Mouse (Mus musculus) liver, embryonic 14.5 days (tissue): ENCODE measurements at regions not wholly inside any gene's neighbourhood (a gene's known extent, or its start where the extent isn't known, plus 50 kb on each side); places are given as distances from the start of the nearest gene placed in this dataset.

ENCODE experiments used
- ATAC-seq: fragments of 200-750 bp; cut with Nextera tagmentation; 2 replicates; pipeline ENCODE4 v1.8.0; 2017; ENCODE audit warnings: moderate number of reproducible peaks, mild to moderate bottlenecking, moderate library complexity; ENCODE audit not compliant: insufficient read depth
- DNase-seq, 3 experiments: peaks; one replicate each; pipeline ENCODE4 v3.0.0-alpha.2; 2012 to 2013; ENCODE audit warnings: low read depth in 3 of 3, low spot score in 3 of 3
- H3K27ac ChIP-seq: fragments of 300-500 bp; sonication (generic); 2 replicates; pipeline ENCODE4 v1.5.1; 2014; ENCODE audit warnings: moderate library complexity, mild to moderate bottlenecking, control low read depth, inconsistent platforms
- H3K27me3 ChIP-seq: fragments of 300-500 bp; sonication (generic); 2 replicates; pipeline ENCODE4 v1.6.1; 2014; ENCODE audit warnings: mild to moderate bottlenecking, low read length, moderate library complexity; ENCODE audit not compliant: control insufficient read depth, insufficient read depth
- H3K36me3 ChIP-seq: fragments of 300-500 bp; sonication (generic); replicated peaks from 2 replicates; pipeline ENCODE4 v1.6.1; 2014; ENCODE audit warnings: low read depth; ENCODE audit not compliant: control insufficient read depth, insufficient read depth
- H3K4me1 ChIP-seq, 2 experiments: fragments of 200-500 bp in 1 of 2; fragments of 300-500 bp in 1 of 2; sonication (generic) in 1 of 2; replicated peaks; 2 replicates each; pipeline ENCODE4 v1.6.1; 2012 to 2014; ENCODE audit warnings: antibody characterized with exemption in 1 of 2, inconsistent platforms in 1 of 2, low read length in 1 of 2; ENCODE audit not compliant: control insufficient read depth in 2 of 2, insufficient read depth in 2 of 2
- H3K4me2 ChIP-seq: fragments of 300-500 bp; sonication (generic); 2 replicates; pipeline ENCODE4 v1.6.1; 2014; ENCODE audit warnings: low read depth, mild to moderate bottlenecking, control low read depth, moderate library complexity
- H3K4me3 ChIP-seq, 2 experiments: fragments of 200-500 bp in 1 of 2; fragments of 300-500 bp in 1 of 2; sonication (generic) in 1 of 2; 2 replicates each; pipeline ENCODE4 v1.5.1; 2012 to 2014; ENCODE audit warnings: low read depth in 2 of 2, low read length in 2 of 2, mild to moderate bottlenecking in 2 of 2, control low read depth in 1 of 2, inconsistent platforms in 1 of 2, moderate library complexity in 1 of 2; ENCODE audit not compliant: insufficient read depth in 1 of 2
- H3K9ac ChIP-seq: fragments of 300-500 bp; sonication (generic); replicated peaks from 2 replicates; pipeline ENCODE4 v1.6.1; 2014; ENCODE audit warnings: mild to moderate bottlenecking, control low read depth, moderate library complexity
- H3K9me3 ChIP-seq: fragments of 300-500 bp; sonication (generic); 2 replicates; pipeline ENCODE4 v1.6.1; 2016; ENCODE audit warnings: low read length, mixed read lengths; ENCODE audit not compliant: control insufficient read depth
- CTCF ChIP-seq: IDR thresholded peaks from 2 replicates; pipeline ENCODE4 v1.5.1; 2016; ENCODE audit warnings: antibody characterized with exemption, low read depth, control low read depth
- EP300 ChIP-seq: IDR thresholded peaks from 2 replicates; pipeline ENCODE4 v1.6.1; 2016; ENCODE audit warnings: antibody characterized with exemption, low read depth
- WGBS: fragments of 180-500 bp; shearing (Covaris S2); extraction: QIAGEN DNeasy Blood & Tissue Kit; methylation state at CpG from one replicate; pipeline ENCODE4 v1.1.7; 2014; ENCODE audit not compliant: insufficient replicate concordance; 5-methylcytosine and 5-hydroxymethylcytosine counted together

DNA sequence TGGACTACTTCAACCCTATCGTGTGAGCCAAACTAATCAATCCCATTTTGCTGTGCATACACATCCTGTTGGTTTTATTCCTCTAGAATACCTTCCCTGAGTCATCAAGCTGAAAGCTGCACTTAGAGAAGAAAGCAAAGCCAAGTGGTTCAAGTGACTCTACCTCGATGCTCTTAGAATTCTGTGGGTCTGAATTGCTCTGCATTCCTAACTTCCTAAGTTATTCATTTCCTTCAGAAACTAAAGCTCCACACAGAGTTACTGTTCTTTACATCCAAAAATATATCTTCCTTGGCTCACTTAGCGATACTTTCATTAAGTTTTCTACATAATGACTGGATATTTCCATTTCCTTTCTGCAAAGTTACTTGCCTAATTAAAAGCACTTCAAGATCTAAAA is 379.0 kb upstream of the Pkdcc start:
- H3K9me3 ChIP-seq, result no peaks in the 10 kb centered on the region
- ATAC-seq (no peak), DNase-seq (no peak)
- no peak overlapping the region for H3K27ac ChIP-seq
- H3K4me1 ChIP-seq, result no peaks in the 10 kb centered on the region
- H3K27me3 ChIP-seq, result no peaks in the 10 kb centered on the region
- 54% methylated on average over 3 of the region's 3 CpGs for WGBS
- no peak overlapping the region for H3K9ac ChIP-seq
- H3K36me3 ChIP-seq, result no peaks in the 10 kb centered on the region
- TF ChIP-seq EP300, result no peak
- H3K4me3 ChIP-seq, result no peak overlapping the region
- H3K4me2 ChIP-seq, result no peak overlapping the region

- Histone ChIP-seq H3K9me3 (no peaks in the 10 kb centered on the region), H3K27ac (no peak overlapping the region), H3K4me2 (no peak overlapping the region), H3K36me3 (no peaks in the 10 kb centered on the region), H3K9ac (no peak overlapping the region), H3K4me3 (no peak overlapping the region), H3K4me1 (no peaks in the 10 kb centered on the region), H3K27me3 (no peaks in the 10 kb centered on the region)
- DNase-seq, result no peak
- no peak for ATAC-seq
- TF ChIP-seq EP300 (no peak), CTCF (no peak)
- WGBS, result 27% methylated on average over 5 of the region's 5 CpGs
Observed at GRCm38 (mm10) chr17:82846776-82847494, 368.2 kb upstream of the Pkdcc start.

DNA sequence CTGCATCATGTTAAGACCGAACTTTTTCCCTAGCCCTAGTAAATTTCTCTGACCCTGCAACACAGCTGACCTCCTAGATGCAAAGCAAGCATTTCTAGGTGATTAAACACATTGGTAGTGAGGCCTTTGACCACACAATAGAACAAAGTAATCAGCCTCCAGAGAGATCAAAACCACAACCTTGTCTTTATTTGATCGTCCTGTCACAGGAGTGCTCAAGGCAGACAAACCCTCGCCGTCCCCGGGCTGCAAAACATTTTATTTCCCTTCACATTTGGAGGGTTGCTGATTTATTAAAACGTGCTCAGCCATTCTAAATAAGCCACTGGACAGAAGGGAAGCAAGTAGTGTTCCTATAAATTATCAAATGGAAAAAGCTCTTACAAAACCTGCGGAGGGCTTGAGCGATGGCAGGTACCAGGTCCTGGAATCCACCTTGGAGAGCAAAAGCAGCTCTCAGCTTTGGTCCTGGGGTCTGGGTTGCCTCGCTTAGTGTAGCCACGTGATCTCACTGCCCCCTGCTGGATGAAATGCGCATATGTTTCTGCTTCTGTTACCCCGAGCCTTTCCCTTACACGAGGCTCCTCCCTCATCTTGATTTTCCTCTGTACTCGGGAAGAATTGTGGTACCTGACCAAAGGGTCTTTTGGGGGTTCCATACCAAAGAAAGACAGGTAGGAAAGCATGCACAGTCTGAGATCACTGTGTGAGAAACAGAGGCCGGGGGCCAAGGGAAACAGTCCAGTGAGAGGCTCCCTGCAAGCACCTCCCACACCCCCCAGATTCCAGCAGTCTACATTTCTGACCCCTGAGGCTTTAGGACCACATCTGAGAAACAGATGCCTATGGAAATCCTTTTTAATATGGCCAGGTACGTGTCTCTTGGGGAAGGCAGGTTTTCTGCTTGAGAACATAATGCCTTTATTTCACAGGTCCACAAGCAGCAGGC is 357.6 kb upstream of the Pkdcc start:
- DNase-seq (peak in 1 of 3 experiments; percentile 1), ATAC-seq (no peak)
- H3K4me1 ChIP-seq, result no peaks in the 10 kb centered on the region
- no peak overlapping the region for H3K27ac ChIP-seq
- no peak overlapping the region for H3K4me2 ChIP-seq
- H3K4me3 ChIP-seq, result no peak overlapping the region
- H3K9ac ChIP-seq, result no peak overlapping the region
- no peaks in the 10 kb centered on the region for H3K9me3 ChIP-seq
- H3K27me3 ChIP-seq, result no peaks in the 10 kb centered on the region
- 18% methylated on average over 16 of the region's 16 CpGs for WGBS
- no peaks in the 10 kb centered on the region for H3K36me3 ChIP-seq
- no peak for TF ChIP-seq EP300
- peak; percentile 80 for TF ChIP-seq CTCF

DNA sequence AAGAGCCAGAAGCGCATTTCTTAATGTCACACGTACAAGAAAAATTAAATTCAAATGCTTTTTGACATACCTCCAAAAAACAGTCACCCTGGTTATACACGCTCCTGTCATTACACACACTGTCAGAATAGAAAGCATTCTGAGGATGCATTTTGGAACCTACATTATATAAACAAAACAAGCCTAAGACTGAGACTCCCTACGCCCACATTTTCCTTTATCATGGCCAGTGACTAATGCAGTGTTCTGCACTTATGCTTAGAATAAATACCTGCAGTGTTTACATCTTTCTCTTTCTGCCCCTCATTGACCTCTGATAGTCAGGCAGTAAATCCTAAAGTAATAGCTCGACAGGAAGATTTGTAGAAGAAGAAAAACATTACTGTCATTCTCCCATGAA is 354.7 kb upstream of the Pkdcc start:
- Histone ChIP-seq H3K9me3 (no peaks in the 10 kb centered on the region), H3K9ac (no peak overlapping the region), H3K36me3 (no peaks in the 10 kb centered on the region), H3K27me3 (no peaks in the 10 kb centered on the region), H3K4me2 (no peak overlapping the region), H3K27ac (no peak overlapping the region), H3K4me1 (no peaks in the 10 kb centered on the region), H3K4me3 (no peak overlapping the region)
- 58% methylated on average over 5 of the region's 5 CpGs for WGBS
- DNase-seq (no peak), ATAC-seq (no peak)
- no peak for TF ChIP-seq CTCF
- no peak for TF ChIP-seq EP300

DNA sequence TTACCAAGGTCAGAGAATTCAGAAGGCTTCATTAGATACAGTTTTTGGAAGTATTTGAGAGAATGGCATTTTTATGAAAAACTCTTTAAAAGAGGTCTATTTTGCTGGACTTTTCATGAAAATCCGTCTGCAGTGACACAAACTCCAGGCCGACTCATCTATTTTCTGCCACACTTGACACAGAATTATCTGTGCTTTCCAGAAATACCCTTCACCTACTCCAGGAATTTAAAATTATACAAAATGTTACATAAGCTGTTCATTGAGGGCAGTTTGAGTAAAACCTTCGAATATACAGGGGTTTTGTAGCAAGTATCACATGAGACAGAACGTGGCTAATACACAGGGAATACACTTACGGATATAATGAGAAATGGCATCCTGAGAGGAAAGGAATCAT is 354.1 kb upstream of the Pkdcc start:
- Histone ChIP-seq H3K9ac (no peak overlapping the region), H3K36me3 (no peaks in the 10 kb centered on the region), H3K9me3 (no peaks in the 10 kb centered on the region), H3K4me1 (no peaks in the 10 kb centered on the region), H3K27ac (no peak overlapping the region), H3K4me3 (no peak overlapping the region), H3K27me3 (no peaks in the 10 kb centered on the region), H3K4me2 (no peak overlapping the region)
- 60% methylated on average over 5 of the region's 5 CpGs for WGBS
- no peak for TF ChIP-seq CTCF
- no peak for TF ChIP-seq EP300
- no peak for DNase-seq
- no peak for ATAC-seq
